Mouse (Mus musculus) naive thymus-derived CD4-positive, alpha-beta T cell, adult 5 months (primary cell): ENCODE data around the gene Arid3c. TPM values are rescaled to one million over a fixed set of nuclear protein-coding genes. Genes with fewer than 3 reads are reported as not detected.

Experiments
- polyA plus RNA-seq: library from polyadenylated mRNA; unstranded; fragments of 100-300 nt; shearing (Covaris generic); gene quantifications from one replicate; pipeline ENCODE4 v1.2.1, GENCODE M21; 2017

Gene Arid3c
- not detected for polyA plus RNA-seq

GRCm38 (mm10) chr4:41731052-41731765 is at the start of gene Arid3c:
TSS of gene Arid3c (minus strand) at chr4:41731142.

GRCm38 (mm10) chr4:41774002-41774401 is 43.1 kb upstream of the Arid3c start, which contains the start of gene Ccl27a:
TSS of gene Ccl27a (minus strand) at chr4:41774247.

GRCm38 (mm10) chr4:41755338-41756305 is 24.7 kb upstream of the Arid3c start, which contains the start of gene Sigmar1:
TSS of gene Sigmar1 (minus strand) at chr4:41756157.

GRCm38 (mm10) chr4:41754797-41755337 is 23.9 kb upstream of the Arid3c start, which contains the start of gene Galt:
TSS of gene Galt (plus strand) at chr4:41755228.

GRCm38 (mm10) chr4:41722918-41723351 is 8.0 kb downstream of the Arid3c start, which contains the start of gene Dctn3:
TSS of gene Dctn3 (minus strand) at chr4:41723170.

GRCm38 (mm10) chr4:41713197-41714067 is 17.5 kb downstream of the Arid3c start, which contains the start of gene Rpp25l:
TSS of gene Rpp25l (minus strand) at chr4:41713534.

GRCm38 (mm10) chr4:41699783-41700182 is 31.2 kb downstream of the Arid3c start, which contains the start of gene Il11ra1:
TSS of gene Il11ra1 (plus strand) at chr4:41699989.

GRCm38 (mm10) chr4:41696930-41697841 is 33.8 kb downstream of the Arid3c start, which contains the start of gene Cntfr:
TSS of gene Cntfr (minus strand) at chr4:41697089.

Other genes with a start within 250 kb of the Arid3c start
- not detected for gene AI464131, start 228.1 kb downstream of the Arid3c start, polyA plus RNA-seq
- not detected for gene 1110017D15Rik, start 213.8 kb downstream of the Arid3c start, polyA plus RNA-seq
- 3.3 TPM for gene Fam219a, start 161.6 kb downstream of the Arid3c start, polyA plus RNA-seq
- gene Dnaic1, start 161.4 kb downstream of the Arid3c start, polyA plus RNA-seq = not detected
- not detected for gene Enho, start 90.8 kb downstream of the Arid3c start, polyA plus RNA-seq
- not detected for gene Cntfr, start 34.1 kb downstream of the Arid3c start, polyA plus RNA-seq
- 8.1 TPM for gene Il11ra1, start 31.2 kb downstream of the Arid3c start, polyA plus RNA-seq
- gene Rpp25l, start 17.6 kb downstream of the Arid3c start, polyA plus RNA-seq = 31.1 TPM
- 82.7 TPM for gene Dctn3, start 8.0 kb downstream of the Arid3c start, polyA plus RNA-seq
- 89.3 TPM for gene Galt, start 24.1 kb upstream of the Arid3c start, polyA plus RNA-seq
- 36.4 TPM for gene Sigmar1, start 25.0 kb upstream of the Arid3c start, polyA plus RNA-seq
- 4.7 TPM for gene Ccl27a, start 43.1 kb upstream of the Arid3c start, polyA plus RNA-seq
- not detected for gene Gm21541, start 172.5 kb upstream of the Arid3c start, polyA plus RNA-seq
- gene Gm20878, start 210.4 kb upstream of the Arid3c start, polyA plus RNA-seq = 3.6 TPM
- 0.12 TPM for gene Fam205a4, start 234.9 kb upstream of the Arid3c start, polyA plus RNA-seq